Mouse (Mus musculus): Measurements from ENCODE around the gene Gm20388. TPM values are rescaled to one million over a fixed set of nuclear protein-coding genes. Genes with fewer than 3 reads are reported as not detected.

The Gm20388 gene
- polyA plus RNA-seq, 1 experiment from 2014 or later: not detected

DNA sequence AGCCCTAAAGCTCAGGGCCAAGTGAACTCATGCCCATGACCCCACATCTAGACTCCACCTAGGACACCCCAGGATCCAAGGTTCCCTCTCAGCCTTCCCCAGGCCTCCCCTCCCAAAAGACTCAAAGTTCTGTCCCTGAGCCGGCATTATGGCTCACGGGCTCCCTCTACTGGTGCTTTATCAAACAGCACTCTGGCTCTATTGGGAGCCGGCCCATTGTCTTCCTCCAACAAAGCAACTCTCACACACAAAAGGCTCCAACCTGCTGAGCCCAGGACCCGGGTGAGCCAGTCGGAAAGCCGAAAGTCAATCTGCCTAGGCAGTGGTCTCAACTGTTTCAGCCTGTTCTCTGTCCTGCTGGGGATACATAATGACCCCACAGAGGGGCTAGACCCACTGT, 707.5 kb downstream of the Gm20388 start:
- H3K9me3 ChIP-seq (ENCODE audit: control insufficient read depth, low read length): no peaks in the 10 kb centered on the region
- no peak overlapping the region for H3K4me3 ChIP-seq (ENCODE audit: low read depth, low read length)
- no peaks in the 10 kb centered on the region for H3K36me3 ChIP-seq (ENCODE audit: control insufficient read depth, insufficient read depth, low read length)
- no peak overlapping the region for H3K4me2 ChIP-seq (replicated peaks; ENCODE audit: low read depth)
- ATAC-seq (ENCODE audit: low FRiP score, low TSS enrichment): peak; percentile 30; the same call in 1 of the 2 replicates
- H3K27me3 ChIP-seq (ENCODE audit: control insufficient read depth, insufficient read depth, low read length): no peaks in the 10 kb centered on the region
- H3K27ac ChIP-seq (replicated peaks): no peak overlapping the region
- no peak for TF ChIP-seq EP300 (optimal IDR thresholded peaks at IDR 0.05)
- TF ChIP-seq CTCF (IDR thresholded peaks at IDR 0.05; ENCODE audit: low read depth): peak; percentile 92
- WGBS: 4% methylated on average over 6 of the region's 6 CpGs
- peak; percentile 78 for DNase-seq (ENCODE audit: low spot score)
- H3K9ac ChIP-seq (ENCODE audit: low read length): no peak overlapping the region
- no peaks in the 10 kb centered on the region for H3K4me1 ChIP-seq (replicated peaks; ENCODE audit: control insufficient read depth, insufficient read depth)

- Histone ChIP-seq H3K27ac (replicated peaks) (no peak overlapping the region), H3K9me3 (ENCODE audit: control insufficient read depth, low read length) (no peaks in the 10 kb centered on the region), H3K4me2 (replicated peaks; ENCODE audit: low read depth) (no peak overlapping the region), H3K36me3 (ENCODE audit: control insufficient read depth, insufficient read depth, low read length) (no peaks in the 10 kb centered on the region), H3K27me3 (ENCODE audit: control insufficient read depth, insufficient read depth, low read length) (no peaks in the 10 kb centered on the region), H3K4me3 (ENCODE audit: low read depth, low read length) (no peak overlapping the region), H3K9ac (ENCODE audit: low read length) (no peak overlapping the region), H3K4me1 (replicated peaks; ENCODE audit: control insufficient read depth, insufficient read depth) (no peaks in the 10 kb centered on the region)
- ATAC-seq (ENCODE audit: low FRiP score, low TSS enrichment) (no peak), DNase-seq (ENCODE audit: low spot score) (no peak)
- WGBS: 76% methylated on average over 11 of the region's 11 CpGs
- no peak for TF ChIP-seq CTCF (IDR thresholded peaks at IDR 0.05; ENCODE audit: low read depth)
- no peak for TF ChIP-seq EP300 (optimal IDR thresholded peaks at IDR 0.05)
These were observed 708.9 kb downstream of the Gm20388 start for GRCm38 (mm10) chr8:120619235-120620180.

- no peak for DNase-seq (ENCODE audit: low spot score)
- H3K4me2 ChIP-seq (replicated peaks; ENCODE audit: low read depth): no peak overlapping the region
- no peaks in the 10 kb centered on the region for H3K36me3 ChIP-seq (ENCODE audit: control insufficient read depth, insufficient read depth, low read length)
- H3K27ac ChIP-seq (replicated peaks): no peak overlapping the region
- no peak for ATAC-seq (ENCODE audit: low FRiP score, low TSS enrichment)
- no peaks in the 10 kb centered on the region for H3K4me1 ChIP-seq (replicated peaks; ENCODE audit: control insufficient read depth, insufficient read depth)
- H3K4me3 ChIP-seq (ENCODE audit: low read depth, low read length): no peak overlapping the region
- no peaks in the 10 kb centered on the region for H3K27me3 ChIP-seq (ENCODE audit: control insufficient read depth, insufficient read depth, low read length)
- no peak overlapping the region for H3K9ac ChIP-seq (ENCODE audit: low read length)
- 51% methylated on average over 7 of the region's 7 CpGs for WGBS
- no peak for TF ChIP-seq EP300 (optimal IDR thresholded peaks at IDR 0.05)
- no peak for TF ChIP-seq CTCF (IDR thresholded peaks at IDR 0.05; ENCODE audit: low read depth)
- H3K9me3 ChIP-seq (ENCODE audit: control insufficient read depth, low read length): no peaks in the 10 kb centered on the region
These were observed 709.8 kb downstream of the Gm20388 start for GRCm38 (mm10) chr8:120620441-120620840.

DNA sequence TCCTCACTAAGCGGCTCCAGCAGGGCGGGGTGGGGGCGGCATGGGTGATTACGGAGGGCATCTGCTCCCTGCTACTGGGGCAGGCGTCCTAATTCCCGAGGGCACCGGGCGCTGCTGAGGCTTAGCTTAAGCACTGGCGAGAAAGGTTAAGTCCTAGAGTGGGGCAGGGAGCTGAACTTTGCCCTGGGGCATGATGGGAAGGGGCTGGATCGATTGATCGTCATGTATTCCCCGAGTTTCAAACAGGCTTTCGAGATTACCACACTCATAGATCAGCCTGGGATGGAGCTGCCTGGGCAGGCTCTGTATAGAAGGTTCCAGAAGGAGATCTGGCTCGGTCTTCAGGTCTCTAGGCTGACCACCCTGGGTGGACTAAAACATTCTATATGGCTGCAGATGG, 711.5 kb downstream of the Gm20388 start:
- no peak for ATAC-seq (ENCODE audit: low FRiP score, low TSS enrichment)
- H3K4me2 ChIP-seq (replicated peaks; ENCODE audit: low read depth): no peak overlapping the region
- WGBS: 68% methylated on average over 14 of the region's 14 CpGs
- H3K9me3 ChIP-seq (ENCODE audit: control insufficient read depth, low read length): no peaks in the 10 kb centered on the region
- H3K27ac ChIP-seq (replicated peaks): no peak overlapping the region
- H3K27me3 ChIP-seq (ENCODE audit: control insufficient read depth, insufficient read depth, low read length): no peaks in the 10 kb centered on the region
- TF ChIP-seq CTCF (IDR thresholded peaks at IDR 0.05; ENCODE audit: low read depth) (no peak), EP300 (optimal IDR thresholded peaks at IDR 0.05) (no peak)
- H3K9ac ChIP-seq (ENCODE audit: low read length): no peak overlapping the region
- no peaks in the 10 kb centered on the region for H3K36me3 ChIP-seq (ENCODE audit: control insufficient read depth, insufficient read depth, low read length)
- DNase-seq (ENCODE audit: low spot score): no peak
- H3K4me1 ChIP-seq (replicated peaks; ENCODE audit: control insufficient read depth, insufficient read depth): no peaks in the 10 kb centered on the region
- H3K4me3 ChIP-seq (ENCODE audit: low read depth, low read length): no peak overlapping the region

- no peak for TF ChIP-seq CTCF (IDR thresholded peaks at IDR 0.05; ENCODE audit: low read depth)
- no peak for TF ChIP-seq EP300 (optimal IDR thresholded peaks at IDR 0.05)
- ATAC-seq (ENCODE audit: low FRiP score, low TSS enrichment) (no peak), DNase-seq (ENCODE audit: low spot score) (no peak)
- Histone ChIP-seq H3K4me3 (ENCODE audit: low read depth, low read length) (no peak overlapping the region), H3K4me2 (replicated peaks; ENCODE audit: low read depth) (no peak overlapping the region), H3K9ac (ENCODE audit: low read length) (no peak overlapping the region), H3K27me3 (ENCODE audit: control insufficient read depth, insufficient read depth, low read length) (no peaks in the 10 kb centered on the region), H3K36me3 (ENCODE audit: control insufficient read depth, insufficient read depth, low read length) (no peaks in the 10 kb centered on the region), H3K4me1 (replicated peaks; ENCODE audit: control insufficient read depth, insufficient read depth) (no peaks in the 10 kb centered on the region), H3K9me3 (ENCODE audit: control insufficient read depth, low read length) (no peaks in the 10 kb centered on the region), H3K27ac (replicated peaks) (no peak overlapping the region)
- WGBS: 41% methylated on average over 2 of the region's 2 CpGs
These were observed 713.0 kb downstream of the Gm20388 start for GRCm38 (mm10) chr8:120623608-120624007.

DNA sequence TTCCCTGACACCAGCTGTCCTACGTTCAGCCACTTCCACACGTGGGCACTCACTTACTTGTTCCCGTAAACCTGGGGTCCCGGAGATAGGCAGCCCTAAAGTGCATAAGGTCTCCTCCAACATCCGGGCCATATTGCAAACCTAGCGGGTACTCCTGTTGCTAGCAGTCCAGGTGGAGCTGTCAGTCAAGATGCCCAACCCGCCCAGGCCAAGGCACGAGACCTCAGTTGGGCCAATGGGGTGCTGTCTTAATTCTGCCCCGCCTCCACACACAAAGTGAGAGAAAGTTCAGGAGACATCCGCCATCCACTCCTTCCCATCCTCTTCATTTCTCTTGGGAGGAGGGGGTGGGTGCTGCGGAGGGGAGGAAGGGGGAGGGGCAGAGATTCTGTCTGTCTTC, 715.8 kb downstream of the Gm20388 start:
- H3K4me2 ChIP-seq (replicated peaks; ENCODE audit: low read depth): no peak overlapping the region
- ATAC-seq (ENCODE audit: low FRiP score, low TSS enrichment) (no peak), DNase-seq (ENCODE audit: low spot score) (no peak)
- H3K4me3 ChIP-seq (ENCODE audit: low read depth, low read length): no peak overlapping the region
- no peak overlapping the region for H3K9ac ChIP-seq (ENCODE audit: low read length)
- no peak overlapping the region for H3K27ac ChIP-seq (replicated peaks)
- no peaks in the 10 kb centered on the region for H3K4me1 ChIP-seq (replicated peaks; ENCODE audit: control insufficient read depth, insufficient read depth)
- no peak for TF ChIP-seq EP300 (optimal IDR thresholded peaks at IDR 0.05)
- TF ChIP-seq CTCF (IDR thresholded peaks at IDR 0.05; ENCODE audit: low read depth): no peak
- H3K36me3 ChIP-seq (ENCODE audit: control insufficient read depth, insufficient read depth, low read length): no peaks in the 10 kb centered on the region
- H3K27me3 ChIP-seq (ENCODE audit: control insufficient read depth, insufficient read depth, low read length): no peaks in the 10 kb centered on the region
- WGBS: 62% methylated on average over 11 of the region's 11 CpGs
- no peaks in the 10 kb centered on the region for H3K9me3 ChIP-seq (ENCODE audit: control insufficient read depth, low read length)
